Mouse (Mus musculus) stomach, embryonic 16.5 days (tissue): ENCODE results near the gene Tbcd. TPM values are rescaled to one million over a fixed set of nuclear protein-coding genes. Genes with fewer than 3 reads are reported as not detected.
A peak's percentile ranks its signal among the peaks of the same experiment; 100 is the strongest.

Source experiments
- ATAC-seq: fragments of 200-750 bp; cut with Nextera tagmentation; 2 replicates; pipeline ENCODE4 v1.8.0; 2017; ENCODE audit warnings: moderate number of reproducible peaks, moderate TSS enrichment; ENCODE audit not compliant: insufficient read depth, low FRiP score
- H3K27ac ChIP-seq: fragments of 300-500 bp; sonication (generic); 2 replicates; pipeline ENCODE4 v1.5.1; 2014; ENCODE audit warnings: low read length
- H3K27me3 ChIP-seq: fragments of 300-500 bp; sonication (generic); 2 replicates; pipeline ENCODE4 v1.6.1; 2014; ENCODE audit warnings: low read length, control low read depth, mixed read lengths; ENCODE audit not compliant: control insufficient read depth, insufficient read depth
- H3K36me3 ChIP-seq: fragments of 300-500 bp; sonication (generic); 2 replicates; pipeline ENCODE4 v1.6.1; 2014; ENCODE audit warnings: low read length; ENCODE audit not compliant: control insufficient read depth, insufficient read depth
- H3K4me1 ChIP-seq: fragments of 300-500 bp; sonication (generic); 2 replicates; pipeline ENCODE4 v1.6.1; 2014; ENCODE audit warnings: low read length, control low read depth, mixed read lengths; ENCODE audit not compliant: control insufficient read depth, insufficient read depth
- H3K4me2 ChIP-seq: fragments of 300-500 bp; sonication (generic); 2 replicates; pipeline ENCODE4 v1.6.1; 2014; ENCODE audit warnings: low read depth, low read length, mixed read lengths
- H3K4me3 ChIP-seq: fragments of 300-500 bp; sonication (generic); replicated peaks from 2 replicates; pipeline ENCODE4 v1.5.1; 2014; ENCODE audit warnings: mild to moderate bottlenecking, low read length
- H3K9ac ChIP-seq: fragments of 300-500 bp; sonication (generic); 2 replicates; pipeline ENCODE4 v1.6.1; 2014; ENCODE audit warnings: low read length
- H3K9me3 ChIP-seq: fragments of 300-500 bp; sonication (generic); replicated peaks from 2 replicates; pipeline ENCODE4 v1.6.1; 2016; ENCODE audit warnings: low read length, control low read depth; ENCODE audit not compliant: control insufficient read depth
- WGBS: fragments of 180-500 bp; shearing (Covaris S2); extraction: QIAGEN DNeasy Blood & Tissue Kit; methylation state at CpG from one replicate; pipeline ENCODE4 v1.1.7; 2014; 5-methylcytosine and 5-hydroxymethylcytosine counted together
- polyA plus RNA-seq: library from polyadenylated mRNA; unstranded; fragments of >200 nt; fragmentation: Nextera tagmentation; extraction: Ambion mirVana; gene quantifications from 2 replicates; pipeline ENCODE4 v1.2.1, GENCODE M21; 2015

The Tbcd gene
- 42.2 and 44.4 TPM in 2 replicates for polyA plus RNA-seq

DNA sequence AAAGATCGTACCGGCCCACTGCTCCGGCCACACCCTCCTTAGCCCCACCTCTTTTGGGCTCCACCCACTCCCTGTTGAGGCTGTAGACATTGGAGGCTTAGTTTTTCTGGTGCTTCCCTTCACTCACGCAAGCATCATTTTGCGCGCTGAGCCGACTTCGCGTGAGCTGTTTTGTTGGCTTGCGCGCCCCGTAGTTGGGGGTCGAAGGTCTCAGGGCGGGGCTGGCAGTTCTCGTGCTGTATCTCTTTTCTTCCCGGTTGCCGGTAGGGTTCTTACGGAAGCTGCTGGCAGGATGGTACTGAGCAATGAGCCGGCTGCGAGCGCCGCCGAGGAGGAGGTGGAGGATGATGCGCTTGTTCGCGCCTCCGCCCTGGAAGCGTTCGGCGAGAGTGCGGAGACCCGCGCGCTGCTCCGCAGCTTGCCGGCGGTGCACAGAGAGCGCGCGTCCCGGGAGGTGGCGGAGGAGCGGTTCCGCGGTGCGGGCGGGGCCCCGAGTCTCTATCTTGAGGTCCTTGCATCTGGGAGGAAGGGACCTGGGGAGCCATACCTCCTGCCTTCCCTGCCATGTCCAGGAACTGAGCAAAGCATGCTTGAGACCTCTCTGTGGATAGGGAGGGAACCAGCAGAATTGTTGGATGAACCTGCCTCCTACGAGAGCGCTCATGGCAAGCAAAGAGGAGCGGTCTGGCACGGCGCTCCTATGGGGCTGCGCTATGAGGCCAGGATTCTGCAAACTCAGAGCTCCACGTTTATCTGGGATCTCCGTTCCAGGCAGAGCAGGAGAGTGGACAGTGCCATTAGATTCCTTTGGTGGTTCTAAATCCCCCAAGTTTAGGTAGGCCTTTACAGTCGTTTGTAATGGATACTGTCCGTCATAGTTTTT lies at the start of gene Tbcd:
TSS of gene Tbcd (plus strand) at position 197 of the 883 bp plus-strand sequence.
- Histone ChIP-seq H3K36me3 (no peaks in the 10 kb centered on the region), H3K27me3 (no peaks in the 10 kb centered on the region), H3K4me2 (peak within 1 kb of the TSS; percentile 73), H3K9ac (peak within 1 kb of the TSS; percentile 74), H3K4me1 (peaks cover 11% of the 10 kb centered on the region), H3K27ac (peak within 1 kb of the TSS; percentile 43), H3K4me3 (peak within 1 kb of the TSS; percentile 77), H3K9me3 (no peaks in the 10 kb centered on the region)
- ATAC-seq: peak; percentile 97
- under 1% methylated on average over 58 of the region's 58 CpGs for WGBS

DNA sequence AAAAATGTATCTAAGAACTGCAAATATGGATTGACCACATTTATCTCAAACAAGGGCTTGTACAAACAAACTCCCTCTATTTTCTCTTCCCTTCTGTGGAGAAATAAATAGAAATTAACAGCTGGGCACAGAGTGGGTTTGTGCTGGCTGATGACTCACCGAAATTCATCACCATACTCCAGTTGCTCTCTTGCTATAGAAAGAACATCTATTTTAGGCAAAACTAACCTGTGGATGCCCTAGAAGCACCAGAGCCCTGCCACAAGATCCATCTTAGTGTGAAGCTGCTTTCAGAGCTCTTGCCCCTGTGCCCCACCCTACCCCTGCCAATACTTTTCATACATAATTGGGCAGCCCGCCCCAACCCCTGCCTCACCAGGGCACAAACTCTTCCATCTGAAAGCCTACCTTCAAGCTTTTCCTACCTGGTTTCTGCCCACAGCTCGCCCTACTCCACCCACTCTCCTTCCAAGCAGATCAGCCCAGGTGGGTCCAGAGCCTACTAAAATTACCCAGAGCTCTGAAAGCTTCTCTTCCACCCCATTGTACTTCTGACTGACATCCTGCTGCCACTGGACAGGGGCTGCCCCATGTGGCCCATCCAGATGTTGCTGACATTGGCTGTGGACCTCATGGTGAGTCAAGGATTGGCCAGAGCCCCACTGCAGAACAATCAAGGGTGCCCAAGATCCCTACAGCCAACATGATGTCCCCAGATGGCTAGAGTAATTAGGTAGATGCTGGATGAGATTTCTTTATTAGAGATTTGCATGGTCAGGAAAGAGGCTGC lies 44.2 kb upstream of the Tbcd start:
- 55% methylated on average over 3 of the region's 3 CpGs for WGBS
- H3K27me3 ChIP-seq: no peaks in the 10 kb centered on the region

DNA sequence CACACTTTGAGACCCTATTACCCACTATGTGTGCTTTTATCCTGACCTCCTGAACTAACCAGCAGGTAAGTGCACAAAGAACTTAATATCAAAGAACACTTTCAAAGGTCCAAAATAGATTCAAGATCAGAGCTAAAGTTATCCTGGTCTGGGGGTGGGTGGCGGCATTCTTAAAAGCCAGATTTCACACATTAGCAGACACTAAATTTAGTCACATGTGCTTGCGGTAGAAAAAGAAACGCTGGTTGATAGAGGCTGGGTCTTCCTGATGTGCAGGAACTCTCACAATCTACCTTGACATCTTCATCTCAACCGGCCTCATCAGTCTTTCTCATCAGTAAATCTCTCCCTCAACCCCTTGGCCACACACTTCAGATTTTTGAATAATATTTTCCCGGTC lies 37.0 kb upstream of the Tbcd start:
- H3K9ac ChIP-seq: no peak overlapping the region
- no peak for ATAC-seq
- H3K4me2 ChIP-seq: no peak overlapping the region
- H3K27me3 ChIP-seq: no peaks in the 10 kb centered on the region
- H3K4me3 ChIP-seq: no peak overlapping the region
- no peaks in the 10 kb centered on the region for H3K36me3 ChIP-seq
- H3K4me1 ChIP-seq: no peaks in the 10 kb centered on the region
- no peaks in the 10 kb centered on the region for H3K9me3 ChIP-seq
- 79% methylated on average over 5 of the region's 5 CpGs for WGBS
- no peak overlapping the region for H3K27ac ChIP-seq

More for the DNA sequence above, 44.2 kb upstream of the Tbcd start:
- Histone ChIP-seq H3K27ac (no peak overlapping the region), H3K36me3 (no peaks in the 10 kb centered on the region), H3K9ac (no peak overlapping the region), H3K4me1 (0 out of 2 replicates have a peak, but pooled peaks cover 3% of the 10 kb centered on the region), H3K9me3 (no peaks in the 10 kb centered on the region), H3K4me3 (no peak overlapping the region), H3K4me2 (no peak overlapping the region)
- ATAC-seq: no peak

DNA sequence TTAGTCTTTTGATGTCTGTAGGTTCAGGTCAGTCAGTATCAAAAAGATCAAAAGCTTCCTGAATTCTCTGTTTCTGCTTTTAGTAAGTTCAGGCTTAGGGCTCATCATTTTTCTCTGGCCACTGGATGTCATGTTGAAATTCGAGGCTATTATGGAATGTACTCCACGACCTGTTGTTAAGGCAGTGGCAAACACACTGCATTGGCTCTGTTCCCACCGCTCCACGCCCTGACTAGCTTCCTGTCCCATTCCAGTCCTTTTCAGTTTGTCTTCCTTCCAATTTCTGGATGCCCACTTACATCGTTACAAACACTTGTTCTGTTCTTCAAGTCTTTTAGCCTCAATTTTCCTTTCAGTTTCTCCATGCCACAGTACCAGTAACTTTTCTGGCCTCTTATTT lies 36.4 kb upstream of the Tbcd start:
- no peak overlapping the region for H3K9ac ChIP-seq
- no peak overlapping the region for H3K4me3 ChIP-seq
- H3K4me2 ChIP-seq: no peak overlapping the region
- H3K9me3 ChIP-seq: no peaks in the 10 kb centered on the region
- 47% methylated on average over 5 of the region's 5 CpGs for WGBS
- H3K36me3 ChIP-seq: no peaks in the 10 kb centered on the region
- no peaks in the 10 kb centered on the region for H3K27me3 ChIP-seq
- H3K27ac ChIP-seq: no peak overlapping the region
- no peak for ATAC-seq
- H3K4me1 ChIP-seq: no peaks in the 10 kb centered on the region

DNA sequence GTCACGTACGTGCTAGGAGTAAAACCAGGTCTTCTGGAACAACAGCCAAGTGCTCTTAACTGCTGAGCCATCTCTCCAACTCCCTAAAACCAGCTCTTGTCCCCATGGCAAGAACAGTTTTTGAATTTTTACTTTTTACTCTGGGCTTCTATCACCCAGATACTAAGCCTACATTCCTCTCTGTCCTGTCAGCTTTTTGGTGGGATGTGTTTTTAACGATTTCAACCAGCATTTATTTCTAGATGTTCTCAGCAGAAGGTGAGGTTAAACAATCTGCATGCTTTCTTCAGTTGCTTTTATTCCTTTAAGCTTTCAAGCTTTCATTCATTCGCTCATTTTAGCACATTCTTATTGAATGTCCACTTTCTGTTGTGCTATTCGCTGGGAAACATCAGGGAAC lies 33.8 kb upstream of the Tbcd start:
- Histone ChIP-seq H3K4me3 (no peak overlapping the region), H3K9ac (no peak overlapping the region), H3K36me3 (no peaks in the 10 kb centered on the region), H3K4me2 (no peak overlapping the region), H3K27ac (no peak overlapping the region), H3K4me1 (peaks cover 11% of the 10 kb centered on the region), H3K27me3 (no peaks in the 10 kb centered on the region), H3K9me3 (no peaks in the 10 kb centered on the region)
- 77% methylated on average over 5 of the region's 5 CpGs for WGBS
- ATAC-seq: no peak

DNA sequence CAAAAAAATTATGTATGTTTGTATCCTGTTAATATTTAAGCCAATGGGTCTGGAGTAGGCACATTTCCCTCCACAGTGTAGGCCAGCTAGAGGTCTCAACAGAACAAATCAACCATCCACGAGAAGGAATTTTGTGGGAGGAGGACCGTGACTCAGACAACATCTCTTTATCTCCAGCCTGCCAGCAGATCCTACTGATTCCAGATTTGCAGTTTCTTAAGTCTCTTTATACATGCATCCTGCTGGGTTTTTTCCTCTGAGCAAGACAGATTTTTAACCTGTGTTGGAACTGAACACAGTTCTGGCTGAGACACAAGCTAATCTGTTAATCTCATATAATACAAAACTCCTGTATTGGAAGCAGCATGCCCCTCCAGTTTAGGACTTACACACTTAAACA lies 32.8 kb upstream of the Tbcd start:
- Histone ChIP-seq H3K4me3 (no peak overlapping the region), H3K27ac (no peak overlapping the region), H3K9me3 (no peaks in the 10 kb centered on the region), H3K27me3 (no peaks in the 10 kb centered on the region), H3K4me1 (peaks cover 11% of the 10 kb centered on the region), H3K36me3 (no peaks in the 10 kb centered on the region), H3K4me2 (no peak overlapping the region), H3K9ac (no peak overlapping the region)
- 53% methylated on average over 2 of the region's 2 CpGs for WGBS
- no peak for ATAC-seq

DNA sequence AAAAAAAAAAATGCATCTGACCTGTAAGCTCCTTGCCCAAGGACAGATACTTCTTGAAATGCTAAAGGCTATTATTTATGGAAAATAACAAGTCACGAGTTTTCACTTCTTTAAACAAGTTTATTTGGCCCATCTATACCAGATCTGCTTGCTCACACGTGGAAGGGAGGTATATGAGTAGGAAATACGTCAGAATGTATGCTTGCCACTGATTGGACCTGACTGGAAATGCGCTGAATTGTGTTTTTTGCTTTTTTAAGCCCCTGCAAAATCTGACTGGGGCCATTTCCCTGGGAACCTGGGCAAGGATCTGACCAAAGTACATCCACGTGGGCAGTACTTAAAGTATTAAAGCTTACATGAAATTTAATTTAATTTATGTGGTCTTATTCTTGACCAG lies 31.4 kb upstream of the Tbcd start:
- H3K4me2 ChIP-seq: peak overlapping the region; percentile 87
- WGBS: 55% methylated on average over 5 of the region's 5 CpGs
- peak overlapping the region; percentile 86 for H3K4me3 ChIP-seq
- H3K9ac ChIP-seq: peak overlapping the region; percentile 73; the same call in 1 of the 2 replicates
- no peaks in the 10 kb centered on the region for H3K36me3 ChIP-seq
- H3K9me3 ChIP-seq: no peaks in the 10 kb centered on the region
- ATAC-seq: no peak
- no peak overlapping the region; the same call in 1 of the 2 replicates for H3K27ac ChIP-seq
- H3K4me1 ChIP-seq: peaks cover 11% of the 10 kb centered on the region
- no peaks in the 10 kb centered on the region for H3K27me3 ChIP-seq

DNA sequence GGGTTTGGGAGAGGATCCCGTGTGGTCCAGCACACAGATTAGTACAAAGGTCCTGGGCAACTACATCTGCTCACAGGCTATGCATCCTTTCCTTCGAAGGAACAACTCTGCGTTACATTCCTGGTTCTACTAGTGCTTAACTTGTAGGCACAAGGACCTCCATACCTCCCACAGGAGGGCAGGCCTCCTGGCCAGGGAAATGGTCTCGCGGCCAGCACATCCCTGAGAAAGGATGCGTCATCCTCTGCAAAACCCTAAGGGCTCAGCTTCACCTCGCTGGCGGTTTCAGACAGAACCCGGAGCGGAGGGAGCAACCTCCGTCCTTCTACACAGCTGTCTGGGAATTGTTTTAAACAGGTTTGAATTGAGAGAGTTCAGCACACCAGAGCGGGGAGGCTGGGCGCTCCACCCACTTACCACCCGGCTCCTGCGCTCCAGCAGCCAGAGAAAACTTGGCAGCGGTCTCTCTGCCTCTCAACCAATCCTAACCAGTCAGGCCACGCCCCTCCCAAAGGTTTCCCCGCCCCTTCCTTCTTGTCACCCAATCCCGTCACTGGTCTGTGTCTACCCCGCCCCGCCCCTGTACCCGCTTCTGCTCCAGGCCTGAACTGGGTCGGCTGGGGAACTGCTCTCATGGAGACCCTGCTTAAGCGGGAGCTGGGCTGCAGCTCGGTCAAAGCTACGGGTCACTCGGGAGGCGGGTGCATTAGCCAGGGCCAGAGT lies 30.8 kb upstream of the Tbcd start, which contains the start of gene Fn3krp:
TSS of gene Fn3krp (plus strand) at position 572 of the 723 bp plus-strand sequence.
- peaks cover 11% of the 10 kb centered on the region for H3K4me1 ChIP-seq
- peak; percentile 100 for ATAC-seq
- 1% methylated on average over 28 of the region's 28 CpGs for WGBS

More for the DNA sequence above, 30.8 kb upstream of the Tbcd start, which contains the start of gene Fn3krp:
- Histone ChIP-seq H3K9ac (peak within 1 kb of the TSS; percentile 83), H3K4me2 (peak within 1 kb of the TSS; percentile 87), H3K4me3 (peak within 1 kb of the TSS; percentile 86), H3K9me3 (no peaks in the 10 kb centered on the region), H3K36me3 (no peaks in the 10 kb centered on the region), H3K27me3 (no peaks in the 10 kb centered on the region), H3K27ac (peak within 1 kb of the TSS; percentile 72)
